Mouse (Mus musculus): ENCODE results near the gene Plin3.

Gene Plin3

GRCm38 (mm10) chr17:56302363-56302996 lies 9.8 kb upstream of the Plin3 start:
- DNase-seq (ENCODE audit: low spot score) = peak; percentile 80

- no peak for DNase-seq (ENCODE audit: low spot score)
Observed at GRCm38 (mm10) chr17:56300186-56300585, 7.5 kb upstream of the Plin3 start, which contains the start of gene Arrdc5. Gene Arrdc5 (minus strand): TSS chr17:56300286.

GRCm38 (mm10) chr17:56298238-56298637 lies 5.6 kb upstream of the Plin3 start:
- DNase-seq (ENCODE audit: low spot score) = no peak

- DNase-seq (ENCODE audit: low spot score) = no peak
Observed at GRCm38 (mm10) chr17:56296201-56296600, 3.5 kb upstream of the Plin3 start.

- no peak for DNase-seq (ENCODE audit: low spot score)
Observed at GRCm38 (mm10) chr17:56294241-56294640, 1.6 kb upstream of the Plin3 start.

- no peak for DNase-seq (ENCODE audit: low spot score)
Observed at GRCm38 (mm10) chr17:56293291-56293690, 618 bp upstream of the Plin3 start.

GRCm38 (mm10) chr17:56291826-56292475 lies 722 bp downstream of the Plin3 start:
- DNase-seq (ENCODE audit: low spot score) = no peak

- DNase-seq (ENCODE audit: low spot score) = peak; percentile 97
Observed at GRCm38 (mm10) chr17:56291171-56291511, 1.5 kb downstream of the Plin3 start.

GRCm38 (mm10) chr17:56290388-56291170 lies 2.1 kb downstream of the Plin3 start:
- peak; percentile 97 for DNase-seq (ENCODE audit: low spot score)

- peak; percentile 47 for DNase-seq (ENCODE audit: low spot score)
Observed at GRCm38 (mm10) chr17:56289371-56290331, 3.0 kb downstream of the Plin3 start.

GRCm38 (mm10) chr17:56288866-56289265 lies 3.8 kb downstream of the Plin3 start:
- no peak for DNase-seq (ENCODE audit: low spot score)

- peak; percentile 75 for DNase-seq (ENCODE audit: low spot score)
Observed at GRCm38 (mm10) chr17:56287830-56288229, 4.8 kb downstream of the Plin3 start.

GRCm38 (mm10) chr17:56285995-56286394 lies 6.7 kb downstream of the Plin3 start:
- DNase-seq (ENCODE audit: low spot score) = no peak

GRCm38 (mm10) chr17:56283316-56283715 lies 9.4 kb downstream of the Plin3 start:
- no peak for DNase-seq (ENCODE audit: low spot score)

- no peak for DNase-seq (ENCODE audit: low spot score)
Observed at GRCm38 (mm10) chr17:56282802-56283201, 9.9 kb downstream of the Plin3 start.

GRCm38 (mm10) chr17:56281193-56281592 lies 11.5 kb downstream of the Plin3 start:
- DNase-seq (ENCODE audit: low spot score) = no peak

GRCm38 (mm10) chr17:56279481-56280155 lies 13.1 kb downstream of the Plin3 start:
- DNase-seq (ENCODE audit: low spot score) = no peak

GRCm38 (mm10) chr17:56278340-56278739 lies 14.3 kb downstream of the Plin3 start:
- no peak for DNase-seq (ENCODE audit: low spot score)

GRCm38 (mm10) chr17:56277567-56277893 lies 15.1 kb downstream of the Plin3 start:
- no peak for DNase-seq (ENCODE audit: low spot score)

GRCm38 (mm10) chr17:56276643-56277566 lies 15.8 kb downstream of the Plin3 start, which contains the start of gene Ticam1:
Gene Ticam1 (minus strand): TSS chr17:56276786.
- DNase-seq (ENCODE audit: low spot score) = peak; percentile 96

Measured in MN1 (cell line).